Mouse (Mus musculus) gastrocnemius, postnatal 36 days (tissue): Measurements from ENCODE around the gene Cdcp1. TPM values are rescaled to one million over a fixed set of nuclear protein-coding genes. Genes with fewer than 3 reads are reported as not detected.
A peak's percentile ranks its signal among the peaks of the same experiment; 100 is the strongest.

Experiments used
- DNase-seq, 2 experiments: peaks; one replicate each; pipeline ENCODE4 v3.0.0; 2022
- intact Hi-C: fragments of 180-260 bp; cut with DNase I; formaldehyde crosslinking; loops from one replicate; pipeline ENCODE4 v1.15.1; 2025
- long read RNA-seq, 2 experiments: library from polyadenylated mRNA; stranded (forward); transcript quantifications; one replicate each; pipeline ENCODE4 v2.0.0; 2021
- total RNA-seq, 2 experiments: library from RNA; stranded (reverse); gene quantifications; 2 replicates each; pipeline ENCODE4 v1.2.3; 2021

The Cdcp1 gene
- total RNA-seq = under 1 TPM in 1 of 2 experiments, not detected in 1; 0.10 TPM
- long read RNA-seq, experiment 1 = 0 reads
- long read RNA-seq, experiment 2 = 0 reads

- intact Hi-C loops = no loop called here
- DNase-seq = no peak
Measured at GRCm38 (mm10) chr9:123215621-123216440, at the start of gene Cdcp1. Gene Cdcp1, minus strand, starts transcription at chr9:123216038.

GRCm38 (mm10) chr9:123260611-123261021, 44.8 kb upstream of the Cdcp1 start, which contains the start of gene Tmem158:
Gene Tmem158, minus strand, starts transcription at chr9:123260764.
- peak; percentile 63 to 67 for DNase-seq
- intact Hi-C loops = loop anchor here (5.0 kb wide), 1 partner anchor 177 kb away; no protein-coding TSS in a partner anchor

GRCm38 (mm10) chr9:123259896-123260610, 44.2 kb upstream of the Cdcp1 start:
- peak; percentile 12 to 69 for DNase-seq
- intact Hi-C loops = loop anchor here (5.0 to 10.0 kb wide), 4 partner anchors 105 to 257 kb away; partner anchors contain the start of gene Lars2

GRCm38 (mm10) chr9:123259461-123259895, 43.6 kb upstream of the Cdcp1 start:
- DNase-seq = peak in 1 of 2 experiments; percentile 67
- intact Hi-C loops = loop anchor here (5.0 to 10.0 kb wide), 3 partner anchors 105 to 258 kb away; partner anchors contain the start of gene Lars2

GRCm38 (mm10) chr9:123258796-123259195, 43.0 kb upstream of the Cdcp1 start:
- intact Hi-C loops = loop anchor here (5.0 to 10.0 kb wide), 3 partner anchors 106 to 259 kb away; partner anchors contain the start of gene Lars2
- DNase-seq = no peak

GRCm38 (mm10) chr9:123255736-123256135, 39.9 kb upstream of the Cdcp1 start:
- intact Hi-C loops = loop anchor here (5.0 to 10.0 kb wide), 3 partner anchors 109 to 262 kb away; partner anchors contain the start of gene Lars2
- DNase-seq = no peak

- no peak for DNase-seq
- intact Hi-C loops = no loop called here
Measured at GRCm38 (mm10) chr9:123247992-123248391, 32.2 kb upstream of the Cdcp1 start.

GRCm38 (mm10) chr9:123245146-123245545, 29.3 kb upstream of the Cdcp1 start:
- intact Hi-C loops = no loop called here
- no peak for DNase-seq

GRCm38 (mm10) chr9:123243988-123244387, 28.1 kb upstream of the Cdcp1 start:
- no peak for DNase-seq
- intact Hi-C loops = loop anchor here (5.0 kb wide), 1 partner anchor 42 kb away; no protein-coding TSS in a partner anchor

- DNase-seq = no peak
- intact Hi-C loops = loop anchor here (5.0 kb wide), 1 partner anchor 39 kb away; no protein-coding TSS in a partner anchor
Measured at GRCm38 (mm10) chr9:123241191-123241590, 25.4 kb upstream of the Cdcp1 start.

GRCm38 (mm10) chr9:123240751-123241150, 24.9 kb upstream of the Cdcp1 start:
- intact Hi-C loops = loop anchor here (5.0 kb wide), 1 partner anchor 38 kb away; no protein-coding TSS in a partner anchor
- no peak for DNase-seq

- intact Hi-C loops = loop anchor here (5.0 kb wide), 1 partner anchor 38 kb away; no protein-coding TSS in a partner anchor
Measured at GRCm38 (mm10) chr9:123240271-123240670, 24.4 kb upstream of the Cdcp1 start.

GRCm38 (mm10) chr9:123239651-123240050, 23.8 kb upstream of the Cdcp1 start:
- intact Hi-C loops = loop anchor here (5.0 kb wide), 1 partner anchor 37 kb away; no protein-coding TSS in a partner anchor

More at GRCm38 (mm10) chr9:123240271-123240670, 24.4 kb upstream of the Cdcp1 start:
- no peak for DNase-seq

GRCm38 (mm10) chr9:123238256-123239045, 22.6 kb upstream of the Cdcp1 start:
- DNase-seq = no peak
- intact Hi-C loops = no loop called here

More at GRCm38 (mm10) chr9:123239651-123240050, 23.8 kb upstream of the Cdcp1 start:
- no peak for DNase-seq

- intact Hi-C loops = no loop called here
Measured at GRCm38 (mm10) chr9:123237739-123238138, 21.9 kb upstream of the Cdcp1 start.

GRCm38 (mm10) chr9:123235621-123236020, 19.8 kb upstream of the Cdcp1 start:
- intact Hi-C loops = no loop called here
- no peak for DNase-seq

More at GRCm38 (mm10) chr9:123237739-123238138, 21.9 kb upstream of the Cdcp1 start:
- DNase-seq = peak in 1 of 2 experiments; percentile 23

GRCm38 (mm10) chr9:123229826-123230225, 14.0 kb upstream of the Cdcp1 start:
- intact Hi-C loops = no loop called here
- no peak for DNase-seq

GRCm38 (mm10) chr9:123228671-123229070, 12.8 kb upstream of the Cdcp1 start:
- DNase-seq = no peak
- intact Hi-C loops = no loop called here

GRCm38 (mm10) chr9:123227106-123227750, 11.4 kb upstream of the Cdcp1 start:
- no peak for DNase-seq
- intact Hi-C loops = no loop called here
